Mouse (Mus musculus) neural tube, embryonic 12.5 days (tissue): ENCODE data around the gene Gstt2. TPM values are rescaled to one million over a fixed set of nuclear protein-coding genes. Genes with fewer than 3 reads are reported as not detected.

Experiments
- ATAC-seq: fragments of 200-750 bp; cut with Nextera tagmentation; 2 replicates; pipeline ENCODE4 v1.8.0; 2017; ENCODE audit warnings: low read depth, mild to moderate bottlenecking, moderate TSS enrichment, moderate library complexity; ENCODE audit not compliant: low FRiP score
- H3K27ac ChIP-seq: fragments of 300-500 bp; sonication (generic); 2 replicates; pipeline ENCODE4 v1.5.1; 2016
- H3K27me3 ChIP-seq: fragments of 300-500 bp; sonication (generic); replicated peaks from 2 replicates; pipeline ENCODE4 v1.6.1; 2016; ENCODE audit warnings: mild to moderate bottlenecking
- H3K36me3 ChIP-seq: fragments of 300-500 bp; sonication (generic); 2 replicates; pipeline ENCODE4 v1.6.1; 2016; ENCODE audit warnings: mild to moderate bottlenecking
- H3K4me1 ChIP-seq: fragments of 300-500 bp; sonication (generic); 2 replicates; pipeline ENCODE4 v1.6.1; 2016
- H3K4me2 ChIP-seq: fragments of 300-500 bp; sonication (generic); replicated peaks from 2 replicates; pipeline ENCODE4 v1.6.1; 2016; ENCODE audit warnings: mild to moderate bottlenecking
- H3K4me3 ChIP-seq: fragments of 300-500 bp; sonication (generic); 2 replicates; pipeline ENCODE4 v1.5.1; 2016
- H3K9ac ChIP-seq: fragments of 300-500 bp; sonication (generic); 2 replicates; pipeline ENCODE4 v1.6.1; 2016; ENCODE audit warnings: mild to moderate bottlenecking
- H3K9me3 ChIP-seq: fragments of 300-500 bp; sonication (generic); 2 replicates; pipeline ENCODE4 v1.6.1; 2016; ENCODE audit warnings: mild to moderate bottlenecking
- WGBS: fragments of 180-500 bp; shearing (Covaris S2); methylation state at CpG from one replicate; pipeline ENCODE4 v1.1.7; 2016; 5-methylcytosine and 5-hydroxymethylcytosine counted together
- polyA plus RNA-seq: library from polyadenylated mRNA; unstranded; fragments of >200 nt; fragmentation: Nextera tagmentation; extraction: Ambion mirVana; gene quantifications from 2 replicates; pipeline ENCODE4 v1.2.1, GENCODE M21; 2016

The Gstt2 gene
- polyA plus RNA-seq, 1 experiment from 2014 or later = 8.4 TPM

GRCm38 (mm10) chr10:75804217-75804616, 33.0 kb downstream of the Gstt2 start:
- no peaks in the 10 kb centered on the region for H3K9me3 ChIP-seq
- H3K36me3 ChIP-seq = no peaks in the 10 kb centered on the region
- H3K4me3 ChIP-seq = no peak overlapping the region
- H3K27ac ChIP-seq = no peak overlapping the region
- H3K4me2 ChIP-seq = no peak overlapping the region
- H3K9ac ChIP-seq = no peak overlapping the region
- H3K4me1 ChIP-seq = no peaks in the 10 kb centered on the region
- H3K27me3 ChIP-seq = no peaks in the 10 kb centered on the region
- 70% methylated on average over 2 of the region's 2 CpGs for WGBS
- ATAC-seq = no peak

GRCm38 (mm10) chr10:75798176-75798696, 39.0 kb downstream of the Gstt2 start, which contains the start of gene Gstt1:
Gstt1 (minus strand) TSS chr10:75798584.
- Histone ChIP-seq H3K4me2 (peak within 1 kb of the TSS; percentile 77), H3K4me1 (peaks cover 17% of the 10 kb centered on the region), H3K27me3 (0 out of 2 replicates have a peak, but pooled peaks cover 6% of the 10 kb centered on the region), H3K36me3 (no peaks in the 10 kb centered on the region), H3K9me3 (no peaks in the 10 kb centered on the region), H3K27ac (no peak within 1 kb of the TSS), H3K4me3 (peak within 1 kb of the TSS; percentile 39), H3K9ac (peak within 1 kb of the TSS; percentile 45)
- 2% methylated on average over 18 of the region's 18 CpGs for WGBS
- ATAC-seq = 0 out of 2 replicates have a peak, but pooled peaks have one; percentile 29

DNA sequence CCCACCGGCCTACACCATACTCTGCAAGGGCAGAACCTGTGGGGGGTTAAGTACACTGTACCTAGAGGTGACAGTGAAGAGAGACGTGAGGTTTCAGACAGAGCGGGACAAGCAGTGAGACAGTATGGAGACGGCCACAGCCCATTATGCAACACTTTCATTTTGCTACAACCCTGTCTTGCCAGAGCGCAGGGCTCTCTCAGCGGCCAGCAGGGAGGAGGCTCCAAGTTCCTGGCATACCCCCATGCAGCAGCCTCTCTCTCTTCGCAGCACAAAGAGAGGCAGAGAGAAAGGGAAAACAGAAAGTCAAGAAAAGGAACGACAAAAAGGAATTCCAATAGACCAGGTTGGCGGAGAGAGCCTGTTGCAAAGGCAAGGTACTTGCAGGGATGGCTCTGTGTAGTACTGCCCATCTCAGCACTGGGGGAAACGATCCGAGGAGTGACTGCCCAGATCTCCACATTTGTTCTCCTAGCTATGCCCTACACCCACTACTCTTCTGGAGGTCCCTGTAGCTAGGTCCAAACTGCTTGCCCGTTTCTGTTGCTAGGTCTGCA, 39.5 kb downstream of the Gstt2 start:
- peak overlapping the region; percentile 39 for H3K4me3 ChIP-seq
- ATAC-seq = peak; percentile 56; the same call in 1 of the 2 replicates
- WGBS = 2% methylated on average over 12 of the region's 12 CpGs
- H3K36me3 ChIP-seq = no peaks in the 10 kb centered on the region
- H3K9me3 ChIP-seq = no peaks in the 10 kb centered on the region
- 0 out of 2 replicates have a peak, but pooled peaks cover 6% of the 10 kb centered on the region for H3K27me3 ChIP-seq
- H3K4me2 ChIP-seq = peak overlapping the region; percentile 77
- peak overlapping the region; percentile 45 for H3K9ac ChIP-seq
- peaks cover 17% of the 10 kb centered on the region for H3K4me1 ChIP-seq
- H3K27ac ChIP-seq = no peak overlapping the region

GRCm38 (mm10) chr10:75796731-75797516, 40.3 kb downstream of the Gstt2 start:
- no peaks in the 10 kb centered on the region for H3K9me3 ChIP-seq
- no peak overlapping the region for H3K9ac ChIP-seq
- WGBS = 50% methylated on average over 11 of the region's 11 CpGs

GRCm38 (mm10) chr10:75794880-75795279, 42.3 kb downstream of the Gstt2 start:
- no peak overlapping the region for H3K27ac ChIP-seq
- H3K36me3 ChIP-seq = no peaks in the 10 kb centered on the region
- ATAC-seq = no peak
- H3K9ac ChIP-seq = no peak overlapping the region
- no peaks in the 10 kb centered on the region for H3K9me3 ChIP-seq
- WGBS = 41% methylated on average over 3 of the region's 3 CpGs
- peaks cover 17% of the 10 kb centered on the region for H3K4me1 ChIP-seq
- no peak overlapping the region for H3K4me2 ChIP-seq
- H3K4me3 ChIP-seq = no peak overlapping the region
- H3K27me3 ChIP-seq = 0 out of 2 replicates have a peak, but pooled peaks cover 6% of the 10 kb centered on the region

More at GRCm38 (mm10) chr10:75796731-75797516, 40.3 kb downstream of the Gstt2 start:
- no peak overlapping the region for H3K27ac ChIP-seq
- 0 out of 2 replicates have a peak, but pooled peaks cover 6% of the 10 kb centered on the region for H3K27me3 ChIP-seq
- no peaks in the 10 kb centered on the region for H3K36me3 ChIP-seq
- peaks cover 17% of the 10 kb centered on the region for H3K4me1 ChIP-seq
- H3K4me3 ChIP-seq = peak overlapping the region; percentile 39
- peak overlapping the region; percentile 77 for H3K4me2 ChIP-seq
- no peak for ATAC-seq

DNA sequence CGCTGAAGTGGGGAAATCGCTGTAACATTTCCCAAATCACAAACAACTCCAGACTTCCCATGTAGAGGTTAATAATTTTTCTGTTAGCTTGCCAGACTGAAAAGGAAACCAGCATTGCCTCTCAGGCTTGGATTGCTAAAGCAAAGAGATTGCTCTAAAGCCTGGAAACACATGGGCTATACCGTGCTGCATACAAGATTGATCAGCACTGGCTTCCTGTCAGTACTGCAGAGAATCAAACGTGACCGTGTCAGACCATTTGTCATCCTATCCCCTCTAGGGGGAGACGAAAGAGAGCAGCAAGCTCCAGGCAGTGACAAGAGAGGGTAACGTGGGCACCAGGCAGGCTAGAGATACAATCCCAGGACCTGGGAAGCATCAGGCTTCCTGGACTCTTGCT, 46.5 kb downstream of the Gstt2 start:
- Histone ChIP-seq H3K4me3 (no peak overlapping the region), H3K36me3 (no peaks in the 10 kb centered on the region), H3K27me3 (no peaks in the 10 kb centered on the region), H3K4me1 (peaks cover 3% of the 10 kb centered on the region; the same call in 1 of the 2 replicates), H3K9me3 (no peaks in the 10 kb centered on the region), H3K27ac (no peak overlapping the region), H3K4me2 (no peak overlapping the region), H3K9ac (no peak overlapping the region)
- 25% methylated on average over 7 of the region's 7 CpGs for WGBS
- no peak for ATAC-seq

DNA sequence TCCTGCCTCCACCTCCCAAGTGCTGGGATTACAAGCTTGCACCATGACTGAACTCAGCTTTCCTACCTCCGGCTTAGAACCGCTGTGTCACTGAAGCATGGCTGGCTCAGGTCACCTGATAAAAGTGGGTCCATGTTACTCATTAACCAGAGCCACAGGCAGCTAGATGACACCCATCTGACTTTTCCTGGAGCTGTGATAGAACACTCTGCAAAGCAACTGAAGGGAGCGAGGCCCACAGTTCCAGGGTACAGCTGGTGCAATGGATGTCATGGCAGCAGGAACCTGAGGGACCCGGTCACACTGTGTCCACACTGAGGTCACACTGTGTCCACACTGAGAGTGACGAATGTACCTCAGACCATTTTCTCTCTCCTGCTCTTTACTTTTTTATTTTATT, 47.4 kb downstream of the Gstt2 start:
- Histone ChIP-seq H3K4me1 (peaks cover 1% of the 10 kb centered on the region; the same call in 1 of the 2 replicates), H3K9me3 (no peaks in the 10 kb centered on the region), H3K4me3 (no peak overlapping the region), H3K27me3 (no peaks in the 10 kb centered on the region), H3K27ac (no peak overlapping the region), H3K36me3 (no peaks in the 10 kb centered on the region), H3K4me2 (no peak overlapping the region), H3K9ac (no peak overlapping the region)
- WGBS = 89% methylated on average over 5 of the region's 5 CpGs
- no peak for ATAC-seq

GRCm38 (mm10) chr10:75789081-75789735, 48.0 kb downstream of the Gstt2 start:
- H3K9me3 ChIP-seq = no peaks in the 10 kb centered on the region
- no peaks in the 10 kb centered on the region for H3K36me3 ChIP-seq
- no peak for ATAC-seq
- no peak overlapping the region for H3K27ac ChIP-seq
- no peak overlapping the region for H3K9ac ChIP-seq
- H3K4me1 ChIP-seq = no peaks in the 10 kb centered on the region
- H3K27me3 ChIP-seq = no peaks in the 10 kb centered on the region
- 80% methylated on average over 6 of the region's 6 CpGs for WGBS
- no peak overlapping the region for H3K4me3 ChIP-seq
- no peak overlapping the region for H3K4me2 ChIP-seq

DNA sequence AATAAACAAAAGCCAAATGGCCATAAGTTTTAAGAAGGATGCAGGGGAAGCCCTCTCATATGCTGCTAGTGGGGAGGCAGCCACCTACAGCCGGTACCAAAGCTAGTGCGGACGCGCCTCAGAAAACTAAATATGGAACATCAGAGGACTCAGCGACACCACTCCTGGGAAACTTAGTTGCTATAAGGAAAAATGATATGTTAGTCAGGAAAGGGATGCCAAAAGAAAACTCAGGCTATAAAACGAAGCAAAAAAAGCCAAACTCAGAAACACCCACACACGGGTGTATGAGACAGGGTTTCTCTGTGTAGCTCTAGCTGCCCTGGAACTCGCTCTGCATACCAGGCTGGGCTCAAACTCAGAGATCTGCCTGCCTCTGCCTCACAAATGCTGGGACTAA, 48.9 kb downstream of the Gstt2 start:
- Histone ChIP-seq H3K4me1 (no peaks in the 10 kb centered on the region), H3K27ac (no peak overlapping the region), H3K9ac (no peak overlapping the region), H3K9me3 (no peaks in the 10 kb centered on the region), H3K27me3 (no peaks in the 10 kb centered on the region), H3K4me2 (no peak overlapping the region), H3K4me3 (no peak overlapping the region), H3K36me3 (no peaks in the 10 kb centered on the region)
- WGBS = 92% methylated on average over 8 of the region's 8 CpGs
- no peak for ATAC-seq

DNA sequence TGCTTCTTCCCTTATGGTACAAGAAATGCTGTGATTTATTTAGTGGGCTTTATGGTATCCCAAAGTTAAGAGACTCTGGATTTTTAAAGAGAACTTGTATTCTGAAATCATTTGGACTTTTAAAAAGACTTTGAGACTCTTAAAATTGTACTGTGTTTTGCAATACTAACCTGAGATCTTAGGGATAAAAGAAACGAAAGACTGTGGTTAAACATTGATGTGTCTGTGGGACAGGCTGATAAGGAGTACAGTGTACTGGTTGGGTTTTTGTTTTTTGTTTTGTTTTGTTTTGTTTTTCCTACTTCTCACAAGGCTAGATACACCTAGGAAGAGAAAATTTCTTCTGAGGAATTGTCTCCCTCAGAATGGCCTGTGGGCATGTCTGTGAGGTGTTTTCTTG, 51.8 kb downstream of the Gstt2 start:
- ATAC-seq = no peak
- 81% methylated on average over 1 of the region's 1 CpGs for WGBS
- no peak overlapping the region for H3K9ac ChIP-seq
- peaks cover 14% of the 10 kb centered on the region for H3K27me3 ChIP-seq
- peaks cover 5% of the 10 kb centered on the region; the same call in 1 of the 2 replicates for H3K4me1 ChIP-seq
- H3K36me3 ChIP-seq = no peaks in the 10 kb centered on the region
- no peaks in the 10 kb centered on the region for H3K9me3 ChIP-seq
- H3K4me3 ChIP-seq = no peak overlapping the region
- H3K27ac ChIP-seq = no peak overlapping the region
- H3K4me2 ChIP-seq = no peak overlapping the region
